Mouse (Mus musculus) layer of hippocampus, adult 9-10 months (tissue): ENCODE results near the gene Babam2.
A peak's percentile ranks its signal among the peaks of the same experiment; 100 is the strongest.

ENCODE experiments used
- DNase-seq: peaks from one replicate; pipeline ENCODE4 v3.0.0; 2022; ENCODE audit warnings: low spot score

Babam2 gene

DNA sequence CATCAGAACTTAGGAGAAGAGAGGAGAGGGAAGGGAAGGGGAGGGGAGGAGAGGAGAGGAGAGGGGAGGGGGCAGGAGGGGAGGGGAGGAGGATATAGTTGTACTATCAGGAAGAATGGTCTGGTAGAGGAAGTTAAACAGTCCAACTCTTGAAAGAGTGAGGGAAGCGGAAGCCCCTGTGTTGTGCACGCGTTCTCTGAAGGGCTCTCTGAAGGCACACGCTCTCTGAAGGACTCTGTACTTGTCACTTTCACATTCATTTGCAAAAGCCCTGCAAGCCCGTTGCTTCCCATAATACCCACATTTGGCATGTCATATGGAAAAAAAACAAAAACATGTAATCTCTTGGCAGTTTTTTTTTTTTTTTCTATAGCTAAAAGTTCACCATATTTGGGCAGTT lies 190.1 kb downstream of the Babam2 start:
- DNase-seq, result no peak

DNA sequence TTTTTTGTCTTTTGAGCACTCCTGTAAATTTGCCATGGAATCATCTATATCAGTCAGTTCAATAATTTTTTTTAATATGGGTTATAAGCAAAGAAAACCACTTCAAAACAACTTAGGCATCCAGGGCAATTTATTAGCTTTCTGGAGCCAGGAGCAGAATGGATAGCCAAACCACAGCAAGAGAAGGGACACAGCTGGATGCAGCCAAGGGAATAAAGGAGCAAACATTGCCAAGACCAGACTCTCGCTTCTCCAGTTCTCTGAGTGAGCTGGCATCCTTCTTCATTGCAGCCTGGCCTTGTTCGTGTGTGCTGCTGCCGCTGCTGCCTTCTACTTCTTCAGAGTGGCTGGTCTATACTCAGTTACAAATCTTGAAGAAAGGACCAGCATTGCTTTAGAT lies 190.9 kb downstream of the Babam2 start:
- no peak for DNase-seq

DNA sequence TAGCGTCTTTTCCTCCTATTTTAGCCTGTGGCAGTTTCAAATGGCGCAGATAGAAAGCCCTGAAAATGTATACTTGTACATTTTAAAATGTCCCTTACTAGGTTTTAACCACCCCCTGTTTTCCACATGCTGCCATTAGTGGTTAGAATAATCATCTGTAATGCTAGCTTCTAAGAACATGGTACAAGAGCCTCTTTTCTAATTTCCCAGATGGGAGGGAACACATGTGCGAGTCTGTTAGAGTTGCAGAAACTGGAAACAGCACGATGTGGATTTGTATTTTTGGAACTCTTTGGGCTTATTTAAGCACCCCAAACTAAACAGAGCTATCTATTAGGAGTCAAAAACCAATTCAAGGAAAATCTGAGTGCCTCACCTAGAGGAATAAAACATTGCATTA lies 195.1 kb downstream of the Babam2 start:
- no peak for DNase-seq

DNA sequence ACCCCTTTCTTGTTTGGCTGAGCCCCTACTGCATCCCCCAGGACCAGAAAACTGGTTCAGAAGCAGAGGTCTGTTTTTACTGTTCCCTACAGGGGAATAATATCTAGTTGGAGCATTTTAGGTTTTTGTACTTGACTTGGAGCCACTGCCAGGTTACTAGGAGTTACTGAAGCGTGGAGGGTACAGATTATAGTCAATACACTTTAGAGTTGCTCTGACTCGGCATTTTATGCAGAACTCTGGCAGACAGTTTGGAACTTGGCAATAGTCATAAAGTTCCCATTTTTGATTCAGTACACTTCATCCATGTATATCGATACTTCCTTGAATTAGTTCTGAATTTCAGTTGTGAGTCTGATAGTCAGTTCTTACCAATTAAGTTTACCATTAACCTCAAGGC lies 202.4 kb downstream of the Babam2 start:
- no peak for DNase-seq

DNA sequence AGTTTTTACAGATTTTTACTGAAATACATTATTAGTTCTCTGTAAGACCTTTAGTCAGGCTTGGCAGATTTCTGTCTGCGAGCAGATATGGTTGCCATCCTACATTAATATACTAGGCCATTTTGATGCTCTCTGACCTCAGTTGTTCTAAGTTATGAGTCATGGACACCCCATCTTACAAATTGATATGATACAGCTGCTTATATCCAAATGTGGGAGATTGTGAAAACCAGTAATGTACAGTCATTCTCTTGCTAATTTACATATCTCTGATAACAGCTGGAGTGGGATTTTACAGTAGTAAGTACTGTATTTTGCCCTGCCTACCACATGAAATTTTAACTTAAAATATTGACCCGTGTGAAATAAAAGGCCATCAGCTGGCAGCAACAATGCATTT lies 204.7 kb downstream of the Babam2 start:
- DNase-seq, result no peak

DNA sequence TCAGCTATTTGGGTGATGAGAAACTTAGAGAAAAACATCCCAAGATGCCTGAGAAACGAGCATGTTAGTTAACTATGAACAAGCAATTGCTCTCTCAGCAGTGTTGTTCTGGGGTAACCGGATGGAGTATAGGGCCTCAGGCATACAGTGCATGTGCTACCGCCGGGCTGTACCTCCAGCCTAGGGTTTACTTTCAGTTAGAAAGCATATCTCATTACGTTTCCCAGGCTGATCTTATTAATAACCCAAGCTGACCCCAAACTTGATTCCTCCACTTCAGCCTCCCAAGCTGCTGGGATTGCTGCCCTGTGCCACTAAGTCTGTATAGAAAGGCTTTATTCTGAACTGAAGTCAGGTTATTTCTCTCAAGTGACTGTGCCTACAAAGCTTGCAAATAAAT lies 205.4 kb downstream of the Babam2 start:
- no peak for DNase-seq

DNA sequence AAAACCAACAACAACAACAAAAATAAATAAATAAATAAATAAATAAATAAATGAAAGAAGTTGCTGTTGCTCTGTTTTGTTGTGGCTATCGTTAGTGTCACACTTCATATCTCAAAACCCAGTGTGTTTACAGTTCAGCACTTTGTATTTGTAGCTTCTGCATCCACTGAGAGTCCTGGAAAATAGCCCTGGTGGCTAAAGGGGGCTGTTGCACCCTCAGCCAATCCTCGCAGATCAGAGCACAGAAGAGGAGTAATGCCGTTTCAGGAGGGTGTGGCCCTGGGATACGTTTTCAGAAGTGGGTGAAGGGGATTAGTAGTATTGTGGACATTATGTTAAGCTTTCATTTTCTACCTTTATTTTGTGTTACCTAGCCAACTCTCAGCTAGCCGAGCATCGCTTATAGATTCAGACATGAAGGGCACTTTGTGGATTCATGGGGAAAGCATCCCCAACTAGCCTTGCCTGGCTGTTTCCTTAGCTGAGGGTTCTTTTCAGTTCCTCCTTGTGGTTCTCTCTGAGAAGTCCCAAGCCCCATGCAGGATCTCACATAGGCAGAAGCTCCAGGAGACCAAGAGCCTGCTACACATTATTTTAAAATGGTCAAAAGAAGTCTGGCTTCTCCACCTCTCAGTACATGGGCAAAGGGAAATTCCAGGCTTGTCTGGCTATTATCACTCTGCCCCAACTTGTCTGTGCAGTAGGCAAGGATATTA lies 207.6 kb downstream of the Babam2 start:
- no peak for DNase-seq

DNA sequence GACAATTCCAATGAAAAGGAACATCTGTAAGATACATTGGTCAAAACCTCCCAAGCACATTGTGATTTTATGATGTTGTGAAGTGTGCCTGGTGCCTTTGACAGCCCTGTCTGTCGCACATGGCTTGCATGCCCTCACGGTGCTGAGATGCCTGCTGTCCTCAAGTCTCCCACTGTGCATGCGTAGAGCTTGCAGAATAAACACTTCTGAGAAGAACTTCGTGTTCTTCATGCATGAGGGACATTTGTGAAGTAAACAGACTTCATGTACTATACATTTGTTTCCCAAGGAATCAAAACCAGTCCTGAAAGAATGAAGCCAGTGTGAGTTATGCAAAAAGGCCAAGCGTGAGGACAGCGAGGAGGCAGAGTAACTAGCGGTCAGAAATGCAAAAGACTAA lies 208.3 kb downstream of the Babam2 start:
- no peak for DNase-seq

DNA sequence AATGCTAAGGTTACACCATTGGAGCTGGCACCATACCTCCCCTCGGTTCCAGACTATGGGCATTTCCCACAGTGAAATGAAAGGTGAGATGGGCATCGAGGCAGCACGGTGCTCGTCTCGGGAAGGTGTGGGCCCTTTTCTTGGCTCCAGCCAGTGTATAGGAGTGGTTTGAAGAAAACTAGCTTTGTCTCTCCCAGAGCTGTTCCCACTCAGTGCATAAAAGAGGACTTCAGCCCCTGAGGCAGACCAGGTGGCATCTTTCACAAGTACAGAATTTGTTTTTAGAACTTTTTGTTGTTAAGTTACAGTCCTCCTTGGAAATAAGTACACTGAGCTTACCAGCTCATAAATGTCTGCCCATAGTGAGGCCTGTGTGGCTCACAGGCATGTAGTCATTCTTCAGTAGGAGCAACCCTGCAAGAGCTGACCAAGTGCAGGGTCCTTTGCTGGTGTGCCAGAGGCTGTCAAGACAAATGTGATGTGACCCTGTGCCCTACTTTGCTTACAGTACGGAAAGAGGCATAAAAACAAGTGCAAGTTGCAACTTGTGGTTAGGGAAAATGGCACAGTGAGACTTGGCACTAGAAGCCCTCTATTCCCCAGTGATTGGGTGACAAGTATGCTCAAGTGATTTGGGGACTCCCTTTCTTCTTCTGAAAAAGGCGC lies 208.9 kb downstream of the Babam2 start:
- no peak for DNase-seq

DNA sequence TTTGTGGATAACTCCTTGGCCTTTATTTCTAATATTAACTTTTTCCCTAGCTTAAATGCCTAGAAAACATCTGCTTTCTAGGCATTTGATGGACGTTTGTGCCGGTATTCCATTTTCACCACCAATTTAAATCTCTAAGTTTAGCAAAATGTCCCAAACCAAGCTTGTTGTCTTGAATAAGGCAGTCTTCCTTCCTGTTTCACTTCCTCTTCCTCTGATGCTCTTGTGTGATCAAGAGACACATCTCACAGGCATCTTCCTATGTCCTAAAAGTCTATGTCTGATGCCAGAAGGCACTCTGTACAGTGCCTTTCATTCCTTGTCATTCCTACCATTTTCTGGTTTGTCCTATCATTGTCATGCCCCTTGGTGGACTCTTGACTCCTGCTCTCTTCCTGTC lies 210.5 kb downstream of the Babam2 start:
- DNase-seq, result no peak

DNA sequence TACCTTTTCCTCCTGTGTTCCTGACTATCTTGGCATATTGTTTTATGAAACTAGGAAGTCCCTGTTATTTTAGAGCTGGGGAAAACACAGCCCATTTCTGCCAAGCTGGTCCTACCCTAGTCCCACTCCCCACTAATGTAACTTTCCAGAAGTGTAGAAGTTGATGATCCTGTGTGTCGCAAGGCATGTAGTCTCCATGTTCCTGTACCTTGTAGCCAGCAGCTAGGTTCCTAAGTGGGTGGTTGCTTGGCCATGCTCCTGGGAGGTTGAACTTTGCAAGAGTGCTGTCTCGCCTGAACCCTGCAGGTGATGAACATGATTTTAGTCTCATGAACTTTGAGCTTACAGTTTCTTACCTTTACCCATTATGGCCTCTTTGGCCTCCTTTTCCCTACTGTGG lies 211.3 kb downstream of the Babam2 start:
- no peak for DNase-seq

DNA sequence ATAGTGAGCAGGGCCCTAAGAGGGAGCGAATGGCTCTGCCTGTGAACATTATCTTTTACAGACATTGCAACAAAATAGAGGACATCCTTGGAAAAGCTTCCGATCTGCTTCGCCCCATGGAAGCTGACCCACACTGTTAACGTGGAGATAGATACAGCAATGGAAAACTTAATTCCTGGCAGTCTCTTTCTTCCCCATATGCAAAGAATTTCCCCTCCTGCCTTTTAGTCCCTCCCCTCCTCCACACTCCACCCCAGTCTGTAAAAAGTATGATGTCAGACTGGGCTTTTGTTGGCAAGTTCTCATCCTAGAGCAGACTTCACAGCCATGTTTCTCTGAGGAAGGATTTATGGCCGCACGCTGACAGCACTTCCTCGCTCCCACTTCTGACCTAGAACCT lies 218.8 kb downstream of the Babam2 start:
- no peak for DNase-seq

DNA sequence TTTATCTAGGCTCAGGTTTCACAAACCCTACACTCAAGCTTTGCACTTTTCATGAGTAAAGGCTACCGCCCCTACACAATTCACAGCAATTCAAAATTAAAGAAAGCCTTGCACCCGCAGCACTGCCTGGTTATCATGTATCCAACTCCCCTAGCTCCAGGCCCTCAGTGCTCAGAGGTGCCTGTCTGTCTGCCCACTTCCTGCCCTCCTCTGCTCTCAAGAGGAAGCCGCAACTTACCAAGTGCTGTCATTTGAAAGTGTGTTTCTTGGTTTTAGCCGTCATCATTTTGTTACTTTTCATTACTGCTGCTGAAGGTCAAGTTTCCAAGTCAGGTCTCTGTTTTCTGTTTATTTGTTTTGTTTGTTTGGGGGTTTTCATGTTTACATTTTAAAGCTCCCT lies 221.1 kb downstream of the Babam2 start:
- DNase-seq, result no peak

DNA sequence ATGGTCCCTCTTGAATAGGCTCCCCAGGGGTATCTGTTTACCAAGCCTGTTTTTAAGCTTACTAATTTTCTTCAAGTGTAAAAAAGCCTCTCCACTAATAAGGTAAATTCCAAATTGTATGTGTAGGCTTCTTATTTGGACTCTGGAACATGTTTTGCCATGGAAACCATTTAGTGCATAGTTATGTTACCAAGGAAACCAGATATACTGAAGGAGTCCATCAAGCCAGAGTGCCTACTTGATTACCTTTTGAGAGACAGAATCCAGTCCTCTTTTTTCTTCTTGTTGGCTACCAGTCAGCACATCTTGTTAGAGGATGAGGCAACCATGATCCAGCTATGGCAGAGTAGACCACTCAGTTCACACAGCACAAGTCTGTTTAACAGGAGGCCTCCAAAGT lies 222.6 kb downstream of the Babam2 start:
- no peak for DNase-seq

DNA sequence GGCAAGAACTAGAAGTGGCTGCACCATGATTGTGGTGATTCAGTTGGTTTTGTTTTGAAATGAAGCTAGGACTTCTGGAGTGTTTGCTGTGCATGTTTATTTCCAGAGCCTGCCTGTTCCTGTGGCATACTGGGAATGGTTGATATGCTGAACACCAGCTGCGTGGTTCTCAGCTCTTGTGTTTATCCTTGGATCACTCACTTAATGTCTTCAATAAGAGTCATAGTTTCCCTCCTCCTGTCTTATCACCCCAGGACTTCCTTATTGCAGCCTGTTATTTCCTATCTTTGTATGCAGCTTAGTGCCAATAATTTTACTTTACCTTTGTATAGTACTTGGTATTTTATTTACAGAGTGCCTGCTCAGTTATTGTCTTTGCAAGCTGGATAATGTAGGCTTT lies 223.4 kb downstream of the Babam2 start:
- peak; percentile 7 for DNase-seq

DNA sequence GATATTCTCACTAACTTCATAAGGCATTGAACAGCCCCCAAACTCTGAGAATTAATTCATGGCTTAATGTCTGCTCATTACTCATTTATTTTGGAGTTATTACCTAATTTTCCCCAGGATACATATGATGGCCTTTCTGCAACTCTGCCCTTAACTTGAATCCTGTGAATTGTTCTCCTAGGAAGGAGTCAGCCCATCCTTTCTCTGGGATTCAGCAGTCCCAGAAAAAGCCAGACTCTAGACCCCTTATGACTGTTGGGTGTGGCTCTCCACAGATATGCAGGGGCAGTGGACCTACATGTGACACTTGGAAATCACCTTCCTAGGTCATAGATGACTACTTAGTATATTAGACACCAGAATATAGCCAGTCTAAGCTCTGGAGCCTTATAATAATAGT lies 226.6 kb downstream of the Babam2 start:
- DNase-seq, result no peak

DNA sequence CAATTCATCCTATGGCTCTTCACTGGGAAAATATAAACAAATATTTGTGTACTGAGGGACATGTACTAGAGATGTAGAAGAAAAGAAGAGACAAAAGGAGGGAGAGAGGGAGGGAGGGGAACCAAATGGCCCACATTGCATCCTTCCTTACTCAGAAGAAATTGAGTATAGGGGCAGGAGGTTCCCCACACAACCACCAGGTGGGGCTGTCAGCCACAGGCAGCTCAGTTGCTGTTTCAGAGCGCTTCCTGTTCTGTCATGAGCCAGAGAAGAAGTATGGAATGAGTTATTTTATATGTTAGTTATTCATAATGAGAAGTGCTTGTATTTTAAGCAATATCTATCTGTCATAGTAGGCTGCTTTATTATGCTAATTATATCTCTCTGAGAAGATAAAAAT lies 229.1 kb downstream of the Babam2 start:
- DNase-seq, result no peak

DNA sequence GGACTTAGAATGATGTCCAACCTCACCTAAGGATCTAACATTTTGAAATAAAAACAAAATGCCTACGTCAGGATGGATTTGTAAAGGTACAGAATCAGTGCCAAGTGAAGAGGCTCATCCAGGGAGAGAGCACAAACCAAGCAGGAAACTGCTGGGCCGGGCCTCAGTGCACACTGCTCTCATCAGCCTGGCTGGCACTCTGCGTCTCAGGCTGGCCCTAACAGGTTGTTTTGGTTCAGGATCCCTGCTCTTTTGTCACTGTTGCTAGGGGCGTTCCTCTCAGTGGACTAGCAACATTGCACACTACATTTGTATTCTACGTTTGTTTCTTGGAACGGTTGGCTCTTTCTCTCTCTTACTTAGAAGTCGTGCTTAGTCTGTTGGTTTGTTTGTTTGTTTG lies 231.5 kb downstream of the Babam2 start:
- DNase-seq, result no peak

DNA sequence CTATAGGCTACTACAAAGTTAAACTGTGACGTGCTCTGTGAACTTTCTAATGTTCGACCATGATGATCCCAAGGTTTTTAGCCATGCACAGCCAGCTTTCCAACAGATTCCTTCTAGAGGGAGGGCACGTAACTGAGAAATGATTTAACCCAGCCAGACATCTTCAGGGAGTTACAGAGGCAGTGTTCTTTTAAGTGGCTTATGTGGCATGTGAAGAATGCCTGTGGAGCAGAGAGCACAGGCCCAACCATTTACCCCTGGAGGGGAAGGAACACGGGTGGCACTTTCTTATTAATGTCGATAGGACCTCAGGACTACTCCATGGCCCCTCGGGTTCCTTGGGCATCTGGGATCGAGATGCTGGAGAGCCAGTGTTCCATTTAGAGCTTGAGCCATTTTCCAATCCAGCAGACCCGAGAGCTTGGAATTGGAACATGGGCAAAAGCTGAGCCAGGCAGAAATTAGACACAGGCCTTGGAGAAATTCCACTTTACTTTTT lies 233.7 kb downstream of the Babam2 start:
- DNase-seq, result no peak

DNA sequence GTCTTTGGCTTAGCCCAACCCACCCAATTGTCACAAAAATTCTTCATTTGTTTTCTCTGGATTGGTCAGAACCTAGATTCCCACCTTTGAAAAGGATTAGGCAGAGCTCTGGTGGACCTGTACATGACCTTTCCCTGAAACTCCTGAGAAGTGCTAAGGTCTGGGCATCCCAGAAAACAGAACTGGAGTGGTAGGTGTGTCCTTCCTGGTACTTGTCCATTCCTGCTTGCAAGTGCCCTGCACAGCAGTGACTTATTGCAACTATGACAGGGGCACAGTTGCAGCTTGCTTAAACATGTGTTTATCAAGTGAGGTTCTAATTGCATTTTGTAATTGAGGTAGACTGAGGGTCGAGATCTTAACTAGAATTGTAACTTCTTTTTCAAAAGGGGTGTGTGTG lies 234.2 kb downstream of the Babam2 start:
- no peak for DNase-seq

DNA sequence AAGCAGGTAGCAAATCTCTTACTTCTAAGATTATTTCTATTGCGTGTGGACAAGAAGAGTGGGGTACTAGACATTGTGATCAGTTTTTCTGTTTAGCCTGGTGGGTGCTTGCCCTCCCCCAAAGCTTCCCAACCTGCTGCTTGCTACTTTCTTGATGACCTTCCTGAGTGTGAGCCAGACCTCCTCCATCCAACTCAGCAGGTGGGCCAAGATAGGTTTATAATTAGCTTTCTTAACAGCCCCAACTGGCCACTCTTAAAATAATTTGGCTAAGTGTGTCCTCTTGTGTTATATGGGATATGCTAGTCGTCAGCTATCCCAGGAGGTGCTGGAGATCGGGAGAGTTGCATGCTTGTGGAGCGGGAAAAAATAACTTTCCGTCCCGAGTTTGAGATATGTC lies 235.8 kb downstream of the Babam2 start:
- DNase-seq, result no peak

DNA sequence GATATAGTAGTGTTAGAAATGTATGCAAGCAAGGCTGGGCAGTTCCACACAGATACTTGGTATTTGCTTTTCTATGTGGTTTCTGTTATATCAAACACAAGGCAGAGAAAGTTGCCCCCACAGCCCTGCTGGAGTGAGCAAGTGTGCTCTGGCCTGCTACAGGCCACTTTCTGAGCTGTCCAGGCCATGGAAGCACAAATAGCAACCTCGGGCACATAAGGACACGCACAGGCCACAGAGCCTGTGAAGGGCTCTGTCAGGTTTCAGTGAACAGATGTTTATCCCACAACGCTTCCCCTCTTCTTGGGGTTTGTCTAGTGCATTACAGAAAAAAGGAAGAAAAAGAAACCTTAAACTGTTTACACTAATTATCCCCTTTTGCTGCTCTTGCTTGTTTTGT lies 236.9 kb downstream of the Babam2 start:
- no peak for DNase-seq

DNA sequence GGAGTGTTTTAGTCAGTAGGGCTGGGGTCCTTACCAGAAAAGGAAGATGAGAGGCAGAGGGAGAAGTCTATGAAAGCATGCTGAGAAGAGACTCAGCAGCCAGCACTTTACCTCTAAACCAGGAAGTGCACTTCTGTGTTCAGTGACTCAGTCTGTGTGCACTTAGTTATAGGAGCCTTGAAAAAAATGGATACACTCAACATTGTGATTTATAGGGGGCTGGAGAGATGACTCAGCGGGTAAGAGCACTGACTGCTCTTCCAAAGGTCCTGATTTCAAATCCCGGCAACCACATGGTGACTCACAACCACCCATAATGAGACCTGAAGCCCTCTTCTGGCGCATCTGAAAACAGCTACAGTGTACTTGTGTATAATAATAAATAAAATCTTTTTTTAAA lies 238.5 kb downstream of the Babam2 start:
- DNase-seq, result no peak

DNA sequence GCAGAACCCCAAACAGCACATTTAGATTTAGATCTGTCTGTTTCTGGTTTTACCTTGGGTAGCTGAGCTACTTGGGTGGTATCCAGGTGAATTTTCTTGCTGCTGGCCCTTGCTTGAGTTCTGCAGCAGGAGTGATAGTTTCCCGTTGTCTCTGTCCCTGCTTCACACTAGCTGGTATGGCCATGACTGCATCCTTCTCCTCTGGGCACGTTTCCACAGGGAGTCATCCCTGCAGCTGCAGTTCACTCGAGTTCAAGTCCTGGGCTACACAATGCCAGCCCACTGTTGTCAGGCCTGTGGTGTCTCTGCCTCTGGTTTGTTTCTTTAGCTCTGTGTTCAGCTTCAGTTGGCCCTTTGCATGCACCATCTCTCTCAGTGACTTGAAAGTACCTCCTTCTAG lies 239.0 kb downstream of the Babam2 start:
- no peak for DNase-seq
